Mouse (Mus musculus): ENCODE measurements around the gene Kdm6b. TPM values are rescaled to one million over a fixed set of nuclear protein-coding genes. Genes with fewer than 3 reads are reported as not detected.
A peak's percentile ranks its signal among the peaks of the same experiment; 100 is the strongest.
"Not testable (repeated sequence)": the region's sequence is repeated elsewhere in the genome, so short reads cannot be mapped to it uniquely, and the experiment has no call there.

Gene Kdm6b
- polyA plus RNA-seq, 1 experiment from 2014 or later, result 42.4 TPM

GRCm38 (mm10) chr11:69399201-69400082 lies 14.0 kb downstream of the Kdm6b start:
- H3K27ac ChIP-seq (replicated peaks; ENCODE audit: low read depth, low read length), result peak overlapping the region; percentile 47; the same call in 1 of the 2 replicates
- H3K4me3 ChIP-seq (ENCODE audit: low read depth, low read length), result peak overlapping the region; percentile 14; the same call in 1 of the 2 replicates
- H3K9me3 ChIP-seq (ENCODE audit: control insufficient read depth, low read length), result no peaks in the 10 kb centered on the region
- 13% methylated on average over 66 of the region's 66 CpGs for WGBS
- ATAC-seq (ENCODE audit: insufficient number of reproducible peaks, low FRiP score, low TSS enrichment, low read depth) (no peak), DNase-seq (ENCODE audit: low spot score) (peak; percentile 69)
- H3K9ac ChIP-seq (ENCODE audit: low read length), result peak overlapping the region; percentile 45; the same call in 1 of the 2 replicates
- peaks cover 42% of the 10 kb centered on the region for H3K4me1 ChIP-seq (ENCODE audit: control insufficient read depth, insufficient read depth, low read length)
- peaks cover 35% of the 10 kb centered on the region for H3K36me3 ChIP-seq (ENCODE audit: control insufficient read depth, insufficient read depth, low read length)
- H3K4me2 ChIP-seq (ENCODE audit: low read depth, severe bottlenecking), result peak overlapping the region; percentile 29
- H3K27me3 ChIP-seq (ENCODE audit: control insufficient read depth, insufficient read depth, low read length), result no peaks in the 10 kb centered on the region

GRCm38 (mm10) chr11:69398486-69399200 lies 14.8 kb downstream of the Kdm6b start:
- no peaks in the 10 kb centered on the region for H3K27me3 ChIP-seq (ENCODE audit: control insufficient read depth, insufficient read depth, low read length)
- no peak overlapping the region; the same call in 1 of the 2 replicates for H3K9ac ChIP-seq (ENCODE audit: low read length)
- peaks cover 28% of the 10 kb centered on the region for H3K36me3 ChIP-seq (ENCODE audit: control insufficient read depth, insufficient read depth, low read length)
- no peak overlapping the region for H3K27ac ChIP-seq (replicated peaks; ENCODE audit: low read depth, low read length)
- DNase-seq (ENCODE audit: low spot score) (peak; percentile 45), ATAC-seq (ENCODE audit: insufficient number of reproducible peaks, low FRiP score, low TSS enrichment, low read depth) (no peak)
- 0 out of 2 replicates have a peak overlapping the region, but pooled peaks have one; percentile 62 for H3K4me3 ChIP-seq (ENCODE audit: low read depth, low read length)
- peaks cover 42% of the 10 kb centered on the region for H3K4me1 ChIP-seq (ENCODE audit: control insufficient read depth, insufficient read depth, low read length)
- 14% methylated on average over 21 of the region's 21 CpGs for WGBS
- no peaks in the 10 kb centered on the region for H3K9me3 ChIP-seq (ENCODE audit: control insufficient read depth, low read length)
- H3K4me2 ChIP-seq (ENCODE audit: low read depth, severe bottlenecking), result peak overlapping the region; percentile 56

DNA sequence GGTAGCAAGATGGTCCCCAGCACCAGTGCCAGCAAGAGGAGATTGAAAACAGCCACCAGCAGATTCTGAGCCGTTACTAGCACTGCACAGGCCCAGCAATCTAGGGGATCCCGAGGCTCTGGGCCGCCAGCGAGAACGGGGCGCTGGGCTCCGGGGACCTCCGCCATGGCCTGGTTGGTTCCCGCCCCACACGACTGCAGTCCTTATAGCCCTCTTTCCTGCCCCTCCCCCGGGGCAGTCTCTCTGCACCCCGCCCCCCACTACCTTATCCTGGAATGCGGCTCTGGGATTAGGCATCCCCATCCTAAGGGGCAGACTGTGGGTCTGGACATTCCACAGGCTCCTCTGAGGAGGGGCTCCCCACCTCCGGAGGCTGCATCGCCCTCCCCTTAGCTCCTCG lies 15.4 kb downstream of the Kdm6b start, which contains the start of gene Tmem88:
Gene Tmem88, minus strand, starts transcription at position 176 of the 400 bp plus-strand sequence.
- Histone ChIP-seq H3K27ac (replicated peaks; ENCODE audit: low read depth, low read length) (peak within 1 kb of the TSS; percentile 49), H3K9me3 (ENCODE audit: control insufficient read depth, low read length) (no peaks in the 10 kb centered on the region), H3K4me2 (ENCODE audit: low read depth, severe bottlenecking) (peak within 1 kb of the TSS; percentile 80), H3K4me3 (ENCODE audit: low read depth, low read length) (peak within 1 kb of the TSS; percentile 62), H3K4me1 (ENCODE audit: control insufficient read depth, insufficient read depth, low read length) (peaks cover 42% of the 10 kb centered on the region), H3K9ac (ENCODE audit: low read length) (peak within 1 kb of the TSS; percentile 67), H3K36me3 (ENCODE audit: control insufficient read depth, insufficient read depth, low read length) (peaks cover 24% of the 10 kb centered on the region), H3K27me3 (ENCODE audit: control insufficient read depth, insufficient read depth, low read length) (no peaks in the 10 kb centered on the region)
- peak; percentile 32; the same call in 1 of the 2 replicates for ATAC-seq (ENCODE audit: insufficient number of reproducible peaks, low FRiP score, low TSS enrichment, low read depth)
- DNase-seq (ENCODE audit: low spot score), result peak; percentile 73
- WGBS, result 6% methylated on average over 16 of the region's 16 CpGs

DNA sequence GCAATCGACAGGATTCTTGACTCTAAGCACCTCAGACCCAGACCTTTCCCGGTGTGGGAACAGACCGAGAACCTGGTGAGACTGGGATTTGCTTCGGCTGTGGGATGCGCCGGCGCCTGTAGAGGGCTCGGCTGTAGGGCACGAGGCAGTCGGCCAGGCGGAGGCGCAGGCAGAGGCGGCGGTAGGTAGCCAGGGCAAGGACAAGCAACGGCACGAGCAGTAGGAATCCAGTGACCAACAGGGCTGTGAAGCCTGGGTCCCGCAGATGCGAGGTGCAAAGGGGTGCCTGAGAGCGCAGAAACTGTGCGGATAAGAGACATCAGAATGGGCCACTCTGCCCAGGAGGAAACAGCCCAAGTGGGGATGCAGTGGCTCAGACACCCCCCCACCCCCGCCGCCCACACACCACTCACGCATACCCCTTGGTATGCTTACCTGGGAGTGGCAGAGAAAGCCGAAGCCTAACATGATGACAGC lies 15.9 kb downstream of the Kdm6b start:
- DNase-seq (ENCODE audit: low spot score) (peak; percentile 63), ATAC-seq (ENCODE audit: insufficient number of reproducible peaks, low FRiP score, low TSS enrichment, low read depth) (no peak)
- no peaks in the 10 kb centered on the region for H3K27me3 ChIP-seq (ENCODE audit: control insufficient read depth, insufficient read depth, low read length)
- H3K27ac ChIP-seq (replicated peaks; ENCODE audit: low read depth, low read length), result peak overlapping the region; percentile 49
- H3K36me3 ChIP-seq (ENCODE audit: control insufficient read depth, insufficient read depth, low read length), result peaks cover 24% of the 10 kb centered on the region
- peaks cover 42% of the 10 kb centered on the region for H3K4me1 ChIP-seq (ENCODE audit: control insufficient read depth, insufficient read depth, low read length)
- H3K4me3 ChIP-seq (ENCODE audit: low read depth, low read length), result peak overlapping the region; percentile 62
- peak overlapping the region; percentile 56 for H3K4me2 ChIP-seq (ENCODE audit: low read depth, severe bottlenecking)
- WGBS, result 11% methylated on average over 24 of the region's 24 CpGs
- H3K9ac ChIP-seq (ENCODE audit: low read length), result peak overlapping the region; percentile 67
- H3K9me3 ChIP-seq (ENCODE audit: control insufficient read depth, low read length), result no peaks in the 10 kb centered on the region

- Histone ChIP-seq H3K4me3 (ENCODE audit: low read depth, low read length) (peak overlapping the region; percentile 62; the same call in 1 of the 2 replicates), H3K4me1 (ENCODE audit: control insufficient read depth, insufficient read depth, low read length) (peaks cover 42% of the 10 kb centered on the region), H3K27ac (replicated peaks; ENCODE audit: low read depth, low read length) (no peak overlapping the region; the same call in 1 of the 2 replicates), H3K4me2 (ENCODE audit: low read depth, severe bottlenecking) (peak overlapping the region; percentile 80), H3K36me3 (ENCODE audit: control insufficient read depth, insufficient read depth, low read length) (peaks cover 21% of the 10 kb centered on the region), H3K9me3 (ENCODE audit: control insufficient read depth, low read length) (no peaks in the 10 kb centered on the region), H3K9ac (ENCODE audit: low read length) (no peak overlapping the region), H3K27me3 (ENCODE audit: control insufficient read depth, insufficient read depth, low read length) (no peaks in the 10 kb centered on the region)
- ATAC-seq (ENCODE audit: insufficient number of reproducible peaks, low FRiP score, low TSS enrichment, low read depth), result no peak
- DNase-seq (ENCODE audit: low spot score), result peak; percentile 39
- 45% methylated on average over 11 of the region's 11 CpGs for WGBS
Measured at GRCm38 (mm10) chr11:69396772-69397171, 16.7 kb downstream of the Kdm6b start.

DNA sequence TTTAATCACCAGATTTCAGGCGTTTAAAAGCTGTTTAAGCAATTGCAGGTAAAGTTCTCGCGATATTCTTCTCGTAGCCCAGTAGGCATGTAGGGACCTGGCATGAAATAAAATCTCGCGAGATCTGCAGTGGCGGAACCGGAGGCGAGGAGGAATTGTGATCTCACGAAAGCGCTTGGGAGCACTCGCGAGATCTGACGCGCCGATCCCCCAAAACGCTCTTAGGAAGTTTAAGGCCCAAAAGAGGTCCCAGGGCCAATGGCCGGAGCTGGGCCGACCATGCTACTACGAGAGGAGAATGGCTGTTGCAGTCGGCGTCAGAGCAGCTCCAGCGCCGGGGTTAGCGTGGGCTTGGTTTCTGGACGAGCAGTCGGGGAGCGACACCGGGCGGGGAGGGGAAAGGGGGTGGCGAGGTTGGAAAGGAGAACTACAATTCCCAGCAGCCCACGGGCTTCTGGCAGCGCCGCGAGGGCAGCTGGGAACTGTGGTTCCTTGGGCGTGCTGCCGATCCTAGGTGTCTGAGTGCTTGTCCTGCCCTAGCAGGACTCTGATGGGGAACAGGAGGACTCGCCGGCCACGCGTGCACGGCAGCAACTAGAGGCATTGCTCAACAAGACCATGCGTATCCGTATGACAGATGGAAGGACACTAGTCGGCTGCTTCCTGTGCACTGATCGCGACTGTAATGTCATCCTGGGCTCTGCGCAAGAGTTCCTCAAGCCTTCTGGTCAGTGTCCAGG lies 17.7 kb downstream of the Kdm6b start:
- Histone ChIP-seq H3K36me3 (ENCODE audit: control insufficient read depth, insufficient read depth, low read length) (peaks cover 12% of the 10 kb centered on the region), H3K4me2 (ENCODE audit: low read depth, severe bottlenecking) (peak overlapping the region; percentile 80), H3K27ac (replicated peaks; ENCODE audit: low read depth, low read length) (peak overlapping the region; percentile 90), H3K27me3 (ENCODE audit: control insufficient read depth, insufficient read depth, low read length) (no peaks in the 10 kb centered on the region), H3K9ac (ENCODE audit: low read length) (peak overlapping the region; percentile 90), H3K4me3 (ENCODE audit: low read depth, low read length) (peak overlapping the region; percentile 62), H3K4me1 (ENCODE audit: control insufficient read depth, insufficient read depth, low read length) (peaks cover 36% of the 10 kb centered on the region), H3K9me3 (ENCODE audit: control insufficient read depth, low read length) (no peaks in the 10 kb centered on the region)
- WGBS, result under 1% methylated on average over 48 of the region's 48 CpGs
- ATAC-seq (ENCODE audit: insufficient number of reproducible peaks, low FRiP score, low TSS enrichment, low read depth) (peak; percentile 78), DNase-seq (ENCODE audit: low spot score) (peak; percentile 96)

DNA sequence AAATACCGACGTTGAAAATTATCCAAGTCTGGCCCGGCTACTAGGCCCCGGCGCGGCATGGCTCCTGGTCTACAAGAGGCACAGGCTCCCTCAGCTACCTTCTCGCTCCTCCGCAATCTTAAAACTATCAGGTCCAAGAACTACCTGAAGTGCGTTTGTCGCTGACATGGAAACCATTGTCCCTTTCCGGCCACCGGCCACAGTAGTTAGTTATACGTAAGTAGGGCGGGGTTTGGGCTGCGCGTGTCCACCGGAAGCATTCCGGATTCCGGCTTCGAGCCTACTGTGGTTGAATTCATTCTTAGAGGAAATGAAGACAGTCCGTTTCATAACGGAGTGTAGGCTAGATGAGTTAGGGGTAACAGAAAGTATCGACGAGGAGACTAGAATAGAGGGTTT lies 18.2 kb downstream of the Kdm6b start, which contains the start of the genes Naa38 and Cyb5d1:
Gene Naa38, plus strand, starts transcription at position 253 of the 399 bp plus-strand sequence.
Gene Cyb5d1, minus strand, starts transcription at position 397 of the 399 bp plus-strand sequence.
- peak within 1 kb of the TSS; percentile 80 for H3K4me2 ChIP-seq (ENCODE audit: low read depth, severe bottlenecking)
- H3K36me3 ChIP-seq (ENCODE audit: control insufficient read depth, insufficient read depth, low read length); H3K9me3 ChIP-seq (ENCODE audit: control insufficient read depth, low read length); H3K27me3 ChIP-seq (ENCODE audit: control insufficient read depth, insufficient read depth, low read length): not testable (repeated sequence)
- H3K4me3 ChIP-seq (ENCODE audit: low read depth, low read length), result peak within 1 kb of the TSS; percentile 62
- peak within 1 kb of the TSS; percentile 90 for H3K27ac ChIP-seq (replicated peaks; ENCODE audit: low read depth, low read length)
- ATAC-seq (ENCODE audit: insufficient number of reproducible peaks, low FRiP score, low TSS enrichment, low read depth), result peak; percentile 57
- DNase-seq (ENCODE audit: low spot score), result peak; percentile 88
- peaks cover 33% of the 10 kb centered on the region for H3K4me1 ChIP-seq (ENCODE audit: control insufficient read depth, insufficient read depth, low read length)
- under 1% methylated on average over 20 of the region's 24 CpGs for WGBS
- peak within 1 kb of the TSS; percentile 90 for H3K9ac ChIP-seq (ENCODE audit: low read length)

Measured in limb, embryonic 11.5 days (tissue).